Mouse (Mus musculus): Measurements from ENCODE around the gene Prkn.
A peak's percentile ranks its signal among the peaks of the same experiment; 100 is the strongest.

The Prkn gene

DNA sequence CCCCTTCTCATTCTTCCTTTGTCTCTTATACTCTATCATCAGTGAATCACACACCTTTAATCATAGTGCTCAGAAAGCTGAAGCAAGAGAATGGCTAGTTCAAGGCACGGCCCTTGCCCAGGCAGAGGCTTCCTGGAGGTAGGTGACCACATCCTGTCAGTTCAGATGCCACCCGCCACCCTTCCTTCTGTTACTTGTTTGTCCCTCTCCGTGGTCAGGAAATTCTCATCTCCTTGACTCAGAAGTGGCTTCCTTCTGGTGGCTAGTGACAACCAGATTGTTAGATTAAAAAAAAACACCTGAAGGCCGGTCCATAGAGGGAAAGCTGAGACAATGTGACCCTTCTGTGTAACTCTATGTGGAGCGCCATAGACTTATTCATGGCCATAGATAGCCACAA lies 710.4 kb downstream of the Prkn start:
- no peak for DNase-seq

- no peak for DNase-seq
Observed at GRCm38 (mm10) chr17:11565681-11566080, 725.5 kb downstream of the Prkn start.

- no peak for DNase-seq
Observed at GRCm38 (mm10) chr17:11570392-11570791, 730.2 kb downstream of the Prkn start.

DNA sequence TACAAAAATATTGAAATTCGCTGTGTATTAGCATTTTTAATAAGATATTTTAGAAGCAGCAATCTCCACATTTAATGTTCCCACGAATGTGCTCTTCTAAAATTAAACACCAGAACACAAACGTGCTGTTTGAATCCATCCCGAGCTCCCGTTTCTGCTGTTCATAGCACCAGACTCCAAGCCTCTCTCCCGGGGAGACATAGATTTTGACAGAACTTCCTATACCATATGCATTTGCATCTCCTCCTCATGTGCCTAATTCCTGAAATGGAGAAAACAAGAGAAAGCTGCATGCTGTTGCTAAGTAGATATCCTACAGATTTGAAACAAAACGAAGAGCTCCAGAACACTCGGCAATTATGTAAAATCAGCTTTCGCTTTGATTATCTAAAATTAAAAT lies 733.5 kb downstream of the Prkn start:
- DNase-seq = peak; percentile 34

DNA sequence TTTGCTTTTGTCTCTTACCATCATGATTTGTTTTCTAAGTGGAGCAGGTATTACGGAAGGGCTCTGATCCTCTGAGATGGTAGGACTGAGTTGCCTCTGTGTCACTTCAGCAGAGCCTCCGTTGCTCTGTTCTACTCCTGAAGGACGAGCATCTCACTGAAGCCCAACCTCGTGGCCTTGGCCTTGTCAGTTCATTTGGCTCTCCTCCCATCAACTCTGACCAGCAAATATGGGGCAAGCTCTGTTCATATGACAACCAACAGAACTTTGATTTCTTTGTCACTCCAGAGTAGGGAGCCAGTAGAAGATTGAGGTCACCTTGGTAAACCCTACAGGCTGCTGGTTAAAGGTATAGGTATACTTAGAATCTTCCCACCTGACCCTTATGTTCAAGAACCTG lies 745.3 kb downstream of the Prkn start:
- no peak for DNase-seq

- DNase-seq = no peak
Observed at GRCm38 (mm10) chr17:11607931-11608330, 767.7 kb downstream of the Prkn start.

GRCm38 (mm10) chr17:11611459-11611858 lies 771.3 kb downstream of the Prkn start:
- peak; percentile 71 for DNase-seq

- DNase-seq = no peak
Observed at GRCm38 (mm10) chr17:11612801-11613531, 772.8 kb downstream of the Prkn start.

DNA sequence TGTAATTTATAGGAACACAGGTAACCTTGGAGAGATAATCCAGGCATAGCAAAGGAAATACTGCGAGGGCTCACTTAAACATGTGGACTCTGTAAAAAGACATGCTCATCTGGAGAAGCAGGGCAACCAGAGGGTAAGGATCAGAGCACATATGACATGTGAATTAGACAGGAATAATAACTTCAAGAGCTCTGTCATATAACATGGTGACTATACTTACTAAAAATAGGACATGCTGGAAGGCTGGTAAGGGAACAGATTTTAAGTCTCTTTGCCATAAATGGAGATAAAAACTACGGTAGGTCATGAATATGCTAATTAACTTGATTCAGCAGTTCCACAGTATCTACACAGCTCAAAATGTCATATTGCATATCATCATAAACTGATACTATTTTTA lies 777.4 kb downstream of the Prkn start:
- no peak for DNase-seq

DNA sequence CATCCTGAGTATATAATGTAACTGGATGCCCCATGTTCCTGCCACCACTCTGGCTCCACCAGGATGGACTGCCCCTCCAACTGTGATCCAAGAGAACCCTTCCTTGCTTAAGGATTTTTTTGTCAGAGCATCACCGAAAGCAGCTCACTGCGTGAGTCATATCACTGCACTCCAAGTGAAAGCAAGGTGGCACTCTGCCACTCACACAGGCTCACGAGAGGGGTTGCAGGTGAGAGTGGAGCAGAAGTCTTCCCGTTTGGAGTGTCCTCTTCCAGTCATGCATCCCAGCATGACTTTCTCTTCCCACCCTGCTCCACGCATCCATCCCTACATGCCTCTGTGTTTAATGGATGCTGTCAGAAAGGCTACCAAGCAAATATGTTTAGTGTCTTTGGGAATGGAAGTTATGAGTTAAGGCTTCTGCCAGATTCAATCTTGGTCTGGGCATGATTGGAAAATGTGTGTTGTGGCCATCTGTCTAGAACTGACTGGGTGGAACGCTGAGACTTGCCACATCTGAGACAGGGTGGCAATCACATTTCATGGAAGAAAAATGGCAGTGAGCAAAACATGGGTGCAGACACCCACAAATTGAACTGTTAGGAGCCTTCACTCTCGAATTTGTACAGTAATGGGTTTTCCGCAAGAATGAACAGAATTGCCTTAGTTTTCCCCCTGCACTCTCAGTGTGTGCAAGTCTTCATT lies 778.9 kb downstream of the Prkn start:
- peak; percentile 57 for DNase-seq

- no peak for DNase-seq
Observed at GRCm38 (mm10) chr17:11620770-11621169, 780.6 kb downstream of the Prkn start.

GRCm38 (mm10) chr17:11621492-11621891 lies 781.3 kb downstream of the Prkn start:
- no peak for DNase-seq

GRCm38 (mm10) chr17:11626306-11626705 lies 786.1 kb downstream of the Prkn start:
- DNase-seq = no peak

DNA sequence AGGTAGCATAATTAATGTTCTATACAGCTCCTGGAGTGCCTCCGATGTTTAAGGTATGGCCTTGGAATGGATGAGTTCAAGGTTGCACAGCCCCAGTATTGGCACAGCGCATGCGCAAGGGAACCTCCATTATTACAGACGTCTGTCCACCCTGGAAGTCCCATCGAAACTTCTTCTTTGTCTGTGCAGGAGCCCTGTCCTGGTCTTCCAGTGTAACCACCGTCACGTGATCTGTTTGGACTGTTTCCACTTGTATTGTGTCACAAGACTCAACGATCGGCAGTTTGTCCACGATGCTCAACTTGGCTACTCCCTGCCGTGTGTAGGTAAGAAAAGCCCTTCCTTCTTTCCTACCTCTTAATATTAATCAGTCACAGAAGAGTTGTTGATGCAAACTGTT lies 794.9 kb downstream of the Prkn start:
- no peak for DNase-seq

DNA sequence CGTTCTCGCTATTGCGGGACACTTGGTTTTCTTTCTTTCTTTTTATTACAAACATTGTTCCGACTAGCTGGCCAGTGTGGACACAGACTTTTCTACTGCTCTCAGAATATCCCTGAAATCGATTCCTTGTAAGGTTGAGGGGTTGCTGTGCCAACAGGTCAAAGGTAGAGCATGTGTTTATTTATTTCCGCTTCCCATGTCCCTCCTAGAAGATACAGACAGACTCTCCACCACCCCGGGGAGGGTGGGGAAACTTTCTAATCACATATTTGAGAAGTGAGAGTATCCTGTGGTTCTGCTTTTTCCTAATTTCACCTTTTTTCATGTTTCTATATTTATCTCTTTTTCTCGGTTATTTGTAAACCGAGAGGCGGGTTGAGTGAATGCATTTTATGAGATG lies 797.5 kb downstream of the Prkn start:
- DNase-seq = no peak

- no peak for DNase-seq
Observed at GRCm38 (mm10) chr17:11638451-11638850, 798.3 kb downstream of the Prkn start.

DNA sequence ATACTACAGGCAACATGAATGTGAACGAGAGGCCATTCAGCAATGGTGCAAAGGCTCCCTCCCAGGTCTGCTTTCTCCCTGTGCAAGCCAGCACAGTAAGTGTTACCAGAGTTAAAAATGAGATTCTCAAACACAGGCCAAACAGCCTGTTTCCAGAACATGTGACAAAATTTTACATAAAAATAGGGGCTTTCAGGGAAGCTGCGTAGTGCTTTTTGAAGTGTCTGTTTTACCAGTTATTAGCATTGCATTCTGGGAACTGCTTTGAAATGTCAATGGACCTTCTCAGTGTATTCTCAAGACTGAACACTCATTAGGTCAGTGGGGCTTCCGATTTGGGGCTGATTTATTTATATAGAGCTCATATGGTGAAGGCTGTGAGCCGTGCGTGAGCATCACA lies 799.6 kb downstream of the Prkn start:
- DNase-seq = no peak

DNA sequence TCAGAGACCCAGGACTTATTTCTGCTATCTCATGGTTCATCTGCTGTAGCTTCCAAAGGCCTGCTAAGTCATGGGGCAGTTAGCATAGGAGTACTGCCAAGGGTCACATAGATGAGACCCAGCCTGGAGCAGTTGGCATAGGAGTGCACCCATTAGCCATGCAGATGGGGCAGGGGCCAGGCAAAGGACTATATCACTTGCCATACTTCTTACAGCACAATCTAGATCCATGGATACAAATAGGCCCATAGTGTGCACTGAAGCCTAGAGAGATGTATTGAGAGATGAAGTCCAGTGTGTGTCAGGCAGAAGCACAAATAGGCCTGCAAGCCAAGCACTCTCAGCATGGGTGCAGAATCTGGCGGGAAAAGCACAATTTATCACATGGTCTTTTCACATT lies 802.1 kb downstream of the Prkn start:
- DNase-seq = no peak

DNA sequence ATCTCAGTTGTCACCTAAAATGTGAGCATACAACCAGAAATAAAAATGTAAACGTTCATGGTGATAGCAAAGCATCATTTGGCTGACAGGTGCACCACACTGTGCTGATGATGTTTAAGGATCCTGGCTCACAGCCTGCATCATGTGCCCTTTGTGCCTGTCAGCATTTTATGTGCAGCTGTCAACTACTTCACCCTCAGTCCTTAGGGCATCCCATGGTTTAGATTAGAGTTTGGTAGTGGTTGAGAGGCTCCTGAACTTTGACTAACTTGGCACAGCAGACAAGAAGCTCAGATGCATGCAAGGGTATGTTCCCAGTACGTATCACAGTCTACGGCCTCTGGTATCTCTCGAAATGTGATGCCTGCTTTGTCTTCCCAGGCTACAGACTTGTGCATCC lies 803.8 kb downstream of the Prkn start:
- DNase-seq = no peak

DNA sequence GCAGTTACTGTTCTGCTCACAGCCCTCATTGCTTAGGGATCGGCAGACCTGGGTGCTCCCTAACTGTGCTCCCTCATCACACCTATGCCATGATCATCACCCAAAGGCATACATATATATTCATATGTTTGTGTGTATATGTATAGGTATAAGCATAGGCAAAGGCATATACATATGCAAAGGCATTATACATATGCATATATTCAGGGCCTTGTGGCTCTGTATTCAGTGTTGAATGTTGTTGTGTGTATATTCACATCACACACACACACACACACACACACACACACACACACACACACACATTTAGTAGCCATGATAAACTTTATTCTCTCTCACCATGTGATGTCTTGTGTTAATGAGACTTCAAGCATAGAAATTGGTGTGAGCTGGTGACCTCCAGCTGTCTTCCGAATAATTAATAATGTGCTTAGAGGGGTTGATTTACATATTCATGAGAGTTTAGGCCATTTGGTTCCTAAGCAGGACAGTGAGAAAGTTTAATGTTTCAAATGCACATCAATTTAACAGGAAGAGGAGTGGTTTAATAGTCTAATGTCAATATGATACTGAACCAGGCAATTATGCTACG lies 804.8 kb downstream of the Prkn start:
- DNase-seq = no peak

GRCm38 (mm10) chr17:11656397-11656796 lies 816.2 kb downstream of the Prkn start:
- DNase-seq = no peak

DNA sequence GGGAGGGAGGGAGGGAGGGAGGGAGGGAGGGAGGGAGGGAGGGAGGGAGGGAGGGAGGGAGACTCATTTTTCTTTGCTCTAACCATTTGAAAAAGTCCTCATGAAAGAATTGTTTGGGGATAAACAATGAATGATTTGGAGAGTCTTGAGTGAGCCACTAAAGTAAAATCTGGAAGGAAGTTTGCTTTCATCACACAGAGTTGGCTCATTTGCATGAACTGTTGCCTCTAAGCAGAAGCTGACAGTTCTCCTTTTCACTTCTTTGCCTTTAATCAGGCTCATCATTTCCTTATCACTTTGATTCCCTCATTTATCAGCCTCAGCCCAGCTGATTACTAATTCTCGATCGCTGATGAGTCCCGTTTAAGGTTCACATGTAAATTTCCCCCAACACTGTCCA lies 816.7 kb downstream of the Prkn start:
- no peak for DNase-seq

DNA sequence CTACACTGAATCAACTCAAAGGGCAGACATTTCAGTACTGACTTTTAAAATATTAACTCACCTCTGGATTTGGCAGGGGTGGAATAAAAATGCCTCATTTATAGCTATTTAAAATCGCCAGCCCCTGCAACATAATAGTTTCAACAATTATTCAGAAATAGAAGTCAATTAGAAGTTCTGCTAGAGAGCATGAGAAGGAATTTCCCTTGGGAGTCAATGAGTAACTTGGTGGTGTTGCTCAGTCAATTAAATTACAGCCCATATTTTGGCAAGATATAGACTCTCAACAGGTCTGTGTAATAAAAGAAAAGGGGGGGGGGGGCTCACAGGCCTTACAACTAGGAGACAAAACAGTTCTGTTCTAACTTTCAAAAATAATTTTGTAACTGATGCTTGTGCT lies 821.7 kb downstream of the Prkn start:
- DNase-seq = no peak

GRCm38 (mm10) chr17:11663437-11663836 lies 823.3 kb downstream of the Prkn start:
- DNase-seq = no peak
